Mouse (Mus musculus): ENCODE results near the gene Sbsn.

Sbsn gene

DNA sequence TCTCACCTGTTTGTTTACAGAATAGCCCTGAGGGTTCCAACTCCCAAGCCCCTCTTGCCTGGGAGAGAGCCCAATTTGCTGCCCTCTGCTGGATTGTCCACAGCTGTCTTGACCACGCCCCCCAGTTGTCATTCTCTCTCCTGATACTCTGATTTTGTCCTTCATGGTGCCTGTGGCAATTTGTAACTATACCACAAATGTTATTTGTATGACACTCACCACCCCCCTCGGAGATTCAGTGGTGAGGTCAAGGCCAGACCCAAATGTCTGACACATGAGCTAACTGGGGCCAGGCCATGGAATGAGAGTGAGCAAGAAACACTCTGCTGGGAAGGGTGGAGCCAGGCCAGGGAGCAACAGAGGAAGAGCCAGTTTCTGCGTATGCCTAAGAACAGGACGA lies 7.6 kb downstream of the Sbsn start:
- peak; percentile 55 to 58 for DNase-seq

DNA sequence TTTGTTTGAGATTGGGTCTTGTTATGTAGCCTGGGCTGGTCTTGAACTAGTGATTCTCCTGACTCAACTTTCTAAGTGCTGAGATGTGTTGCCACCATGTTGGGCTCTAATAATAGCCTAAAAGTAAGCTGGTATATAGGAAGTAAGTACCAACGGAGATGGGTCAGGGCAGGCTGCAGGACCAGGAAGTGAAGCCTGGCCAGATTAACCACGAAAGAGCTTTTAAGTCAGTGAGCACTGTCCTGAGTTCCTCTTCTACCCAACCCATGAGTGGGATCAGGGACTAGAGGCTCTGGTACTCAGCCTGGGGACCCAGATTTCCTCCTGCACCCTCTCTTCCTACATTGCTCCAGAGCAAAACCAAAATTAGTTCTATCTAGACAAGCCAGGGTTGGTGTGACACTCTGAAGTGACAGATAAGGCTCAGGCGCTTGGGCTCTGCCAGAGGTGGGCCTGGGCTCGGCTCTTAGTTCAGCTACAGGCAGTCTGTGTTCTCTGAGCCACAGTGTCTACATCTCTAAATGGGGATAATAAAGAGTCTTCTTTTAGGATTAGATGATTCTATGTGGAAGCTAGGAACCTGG lies 10.6 kb downstream of the Sbsn start:
- DNase-seq = no peak

DNA sequence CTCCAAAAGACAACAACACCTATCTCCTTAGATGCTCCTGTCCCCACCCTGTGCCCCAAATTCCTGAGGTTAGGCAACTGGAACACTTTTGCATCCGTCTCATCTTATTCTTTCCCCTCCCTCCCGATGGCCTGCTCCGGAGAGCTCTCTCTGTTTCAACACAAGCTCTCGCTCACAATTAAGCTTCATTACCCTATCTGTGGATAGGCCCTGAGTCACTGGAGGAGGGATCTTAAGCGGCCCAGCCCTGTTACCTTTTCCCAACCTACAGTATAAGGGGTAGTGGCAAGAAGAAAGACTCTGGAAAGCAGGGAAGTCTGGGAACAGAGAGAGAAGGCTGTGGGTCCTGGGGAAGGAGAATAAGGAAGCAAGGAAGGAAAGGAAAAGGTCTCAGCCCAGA lies 12.2 kb downstream of the Sbsn start, which contains the start of gene Dmkn:
Gene Dmkn, plus strand, starts transcription at position 301 of the 400 bp plus-strand sequence.
- no peak for DNase-seq

DNA sequence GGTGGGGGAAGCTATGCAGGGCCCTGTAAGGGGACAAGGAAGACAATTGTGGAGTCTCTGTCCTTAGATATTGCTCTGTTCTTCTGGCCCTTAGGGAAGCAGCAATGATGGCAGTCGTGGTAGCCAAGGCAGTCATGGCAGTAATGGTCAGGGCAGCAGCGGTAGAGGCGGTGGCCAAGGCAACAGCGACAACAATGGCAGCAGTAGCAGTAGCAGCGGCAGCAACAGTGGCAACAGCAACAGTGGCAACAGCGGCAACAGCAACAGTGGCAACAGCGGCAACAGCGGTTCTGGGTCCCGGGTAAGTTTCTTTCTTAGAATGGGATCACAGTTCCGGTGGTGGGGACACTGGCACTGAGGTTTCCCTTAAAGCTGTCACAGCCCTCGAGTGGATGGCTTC lies 13.9 kb downstream of the Sbsn start:
- DNase-seq = no peak

DNA sequence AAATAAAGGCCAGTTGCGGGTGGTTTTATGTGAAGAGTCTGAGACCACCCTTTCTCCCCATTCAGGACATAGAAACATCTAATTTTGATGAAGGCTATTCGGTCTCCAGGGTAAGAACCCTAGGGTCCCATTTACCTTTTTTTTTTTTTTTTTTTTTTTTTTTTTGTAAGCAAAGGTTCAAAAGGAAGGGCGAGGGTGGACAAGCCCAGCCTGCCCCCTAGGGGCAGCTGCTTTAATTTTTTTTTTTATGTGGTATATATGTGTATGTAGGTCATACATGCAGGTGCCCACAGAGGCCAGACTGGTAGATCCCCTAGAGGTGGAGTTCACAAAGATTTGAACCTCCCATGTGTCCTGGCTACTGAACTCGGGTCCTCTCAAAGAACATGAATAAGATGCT lies 15.1 kb downstream of the Sbsn start:
- DNase-seq = no peak

DNA sequence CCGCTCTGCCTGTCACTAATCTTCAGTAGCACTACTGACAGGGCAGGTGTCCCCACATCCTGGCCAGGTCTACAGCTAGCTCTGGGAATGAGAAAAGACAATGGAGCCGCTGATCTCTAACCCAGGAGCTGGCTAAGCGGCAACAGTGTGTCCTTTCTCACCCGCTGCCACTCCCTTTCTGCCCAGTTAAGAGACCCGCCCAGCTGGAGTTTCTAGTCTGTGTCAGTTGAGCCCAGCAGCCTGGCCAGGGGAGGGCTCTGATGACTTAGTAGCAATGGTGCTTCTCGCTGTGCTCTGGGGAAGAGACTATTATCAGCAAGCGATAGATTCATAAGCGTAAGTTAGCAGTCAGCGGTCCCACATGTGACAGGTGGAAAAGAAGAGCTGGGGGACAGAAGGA lies 18.0 kb downstream of the Sbsn start:
- DNase-seq = no peak

DNA sequence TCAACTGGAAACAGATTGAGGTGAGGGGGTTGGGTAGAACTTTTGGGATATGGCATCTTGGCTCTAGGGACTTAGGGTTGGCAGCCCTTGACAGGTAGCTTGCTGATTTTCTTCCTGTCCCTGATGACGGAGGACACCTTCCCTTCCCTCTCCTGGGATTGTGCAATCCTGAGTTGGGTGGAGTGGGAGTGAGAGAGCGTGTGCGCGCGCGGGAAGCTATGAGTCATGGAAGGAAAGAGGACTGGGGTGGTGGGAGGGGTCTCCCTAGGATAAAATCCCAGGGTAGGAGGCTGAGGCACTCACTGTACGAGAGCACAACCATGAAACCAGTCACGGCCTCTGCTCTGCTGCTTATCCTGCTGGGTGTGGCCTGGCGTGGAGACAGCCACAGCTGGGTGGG lies 24.8 kb downstream of the Sbsn start:
- no peak for DNase-seq

DNA sequence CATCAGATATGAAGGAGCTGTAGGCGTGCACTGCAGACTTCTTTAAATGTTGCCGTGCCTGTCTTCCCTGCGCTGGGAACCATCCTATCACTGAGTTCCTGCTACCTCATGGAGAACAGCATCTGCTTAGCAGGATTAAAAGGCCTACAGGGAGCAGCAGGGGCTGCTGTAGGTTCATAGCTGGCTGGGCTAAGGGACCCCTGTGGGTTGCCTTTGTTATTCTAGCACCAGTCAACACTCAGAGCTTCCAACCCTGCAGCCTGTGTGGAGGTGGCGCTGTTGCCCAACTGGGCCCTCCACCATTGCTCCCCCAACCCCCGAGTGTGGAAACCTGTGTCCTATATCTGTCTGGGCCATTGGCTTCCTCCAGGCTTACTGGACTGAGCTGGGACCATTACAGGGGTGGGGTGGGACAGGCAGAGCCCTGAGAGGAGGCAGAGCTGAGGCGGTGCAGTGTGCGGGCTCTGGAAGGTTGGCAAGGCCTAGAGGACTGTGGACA lies 25.9 kb downstream of the Sbsn start:
- DNase-seq = no peak

DNA sequence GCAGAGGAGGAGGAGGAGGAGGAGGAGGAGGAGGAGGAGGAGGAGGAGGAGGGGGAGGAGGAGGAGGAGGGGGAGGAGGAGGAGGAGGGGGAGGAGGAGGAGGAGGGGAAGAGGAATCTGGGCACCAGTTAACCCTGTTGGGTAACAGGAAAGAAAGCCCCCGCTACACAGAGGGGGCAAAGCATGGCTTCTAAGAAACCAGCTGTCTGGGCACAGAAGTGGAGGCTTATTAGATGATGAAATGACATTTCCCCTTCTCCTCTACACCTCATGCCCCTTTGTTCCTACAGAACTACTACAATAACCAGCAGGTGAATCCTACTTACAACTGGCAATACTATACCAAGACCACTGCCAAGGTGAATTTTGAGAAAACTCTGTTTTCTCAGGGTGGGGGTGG lies 26.6 kb downstream of the Sbsn start:
- no peak for DNase-seq

DNA sequence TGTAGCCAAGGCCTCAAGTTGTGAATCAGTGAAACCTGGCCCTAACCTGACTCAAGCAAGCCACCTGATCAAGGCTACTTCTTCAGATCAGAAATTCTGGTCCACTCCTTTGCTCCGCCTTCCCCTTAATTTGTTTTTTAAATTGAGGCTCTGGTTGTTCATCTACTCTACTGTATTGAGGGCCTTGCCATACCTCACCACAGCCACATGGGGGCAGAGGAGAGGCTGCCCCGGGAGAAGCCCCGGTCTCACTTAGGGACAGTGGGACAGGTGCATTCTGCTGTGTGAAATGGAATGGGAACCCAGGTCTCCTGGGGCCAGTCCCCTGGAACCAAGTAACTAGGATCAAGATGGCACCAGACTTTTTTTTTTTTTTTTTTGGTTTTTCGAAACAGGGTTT lies 30.5 kb downstream of the Sbsn start:
- DNase-seq = no peak

DNA sequence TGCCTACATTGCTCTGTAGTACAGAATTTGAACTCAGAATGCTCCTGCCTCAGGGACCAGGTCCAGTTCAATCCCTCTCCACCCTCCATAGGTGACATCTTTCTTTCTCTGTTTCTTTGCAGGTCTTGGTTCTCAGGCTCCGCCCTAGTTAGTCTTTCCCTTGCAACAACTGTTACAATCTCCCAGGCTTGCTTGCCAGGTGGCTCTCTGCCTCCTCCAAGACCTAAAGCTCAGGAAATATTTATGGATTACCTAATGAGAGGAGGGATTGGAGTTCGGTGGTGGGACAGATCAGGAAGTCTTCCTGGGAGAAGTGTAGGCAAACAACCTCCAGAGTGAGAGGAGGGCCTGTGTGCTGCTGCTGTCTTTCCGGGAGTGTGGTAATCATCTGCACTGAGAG lies 31.4 kb downstream of the Sbsn start:
- DNase-seq = no peak

DNA sequence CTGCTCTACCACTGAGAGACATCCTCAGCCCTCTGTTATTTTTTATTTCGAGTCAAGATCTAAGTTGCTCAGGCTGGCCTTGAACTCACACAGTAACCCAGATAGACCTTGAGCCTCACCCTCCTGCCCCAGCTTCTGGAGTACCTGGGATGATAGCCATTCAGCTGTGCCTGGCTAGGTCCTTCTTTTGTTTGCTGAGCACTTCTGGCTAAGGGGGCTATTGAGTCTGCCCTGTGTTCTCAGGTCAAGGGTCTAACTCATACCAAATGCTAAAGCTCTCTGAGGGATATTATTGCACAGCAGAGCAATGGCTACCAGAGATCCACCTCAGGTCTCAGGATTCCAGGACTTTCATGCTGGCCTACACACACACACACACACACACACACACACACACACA lies 33.9 kb downstream of the Sbsn start:
- no peak for DNase-seq

DNA sequence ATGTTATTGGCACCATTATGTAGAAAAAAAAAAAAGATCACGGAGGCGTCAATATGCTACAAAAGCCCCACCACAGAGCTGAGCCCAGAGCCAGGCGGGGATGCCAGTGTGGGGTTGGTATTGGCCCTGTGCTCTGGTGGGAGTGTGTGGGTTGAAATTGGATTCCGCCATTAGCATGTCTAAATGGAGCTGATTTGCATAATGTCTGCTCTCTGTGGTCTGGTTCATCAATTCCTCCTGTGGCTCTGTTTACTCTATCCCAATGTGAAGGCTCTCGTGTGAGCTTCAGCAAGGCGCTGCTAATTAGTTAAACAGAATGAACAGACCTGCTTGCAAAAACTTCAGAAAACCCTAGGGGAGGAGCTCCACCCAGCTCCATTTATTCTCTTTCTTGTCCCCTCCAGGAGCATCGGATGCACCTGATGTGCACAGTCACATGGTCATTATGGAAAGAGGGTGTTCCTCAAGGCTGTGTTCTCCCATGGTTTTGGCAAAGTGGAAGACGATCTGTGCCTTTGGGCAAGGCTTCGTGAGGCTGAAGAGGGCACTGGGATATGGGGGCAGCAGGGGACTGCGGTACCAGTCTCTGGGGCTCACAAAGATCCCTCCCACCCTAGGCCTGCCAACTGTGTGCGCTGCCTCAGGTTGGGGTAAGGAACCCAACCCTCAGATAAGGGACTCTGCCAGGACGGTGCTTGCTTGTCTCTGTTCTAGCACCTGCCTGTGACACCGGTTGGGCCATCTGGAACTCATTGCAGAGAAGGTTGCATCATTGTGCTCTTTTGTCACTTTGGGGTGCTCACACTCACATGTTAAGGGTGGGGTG lies 34.7 kb downstream of the Sbsn start:
- DNase-seq = no peak

DNA sequence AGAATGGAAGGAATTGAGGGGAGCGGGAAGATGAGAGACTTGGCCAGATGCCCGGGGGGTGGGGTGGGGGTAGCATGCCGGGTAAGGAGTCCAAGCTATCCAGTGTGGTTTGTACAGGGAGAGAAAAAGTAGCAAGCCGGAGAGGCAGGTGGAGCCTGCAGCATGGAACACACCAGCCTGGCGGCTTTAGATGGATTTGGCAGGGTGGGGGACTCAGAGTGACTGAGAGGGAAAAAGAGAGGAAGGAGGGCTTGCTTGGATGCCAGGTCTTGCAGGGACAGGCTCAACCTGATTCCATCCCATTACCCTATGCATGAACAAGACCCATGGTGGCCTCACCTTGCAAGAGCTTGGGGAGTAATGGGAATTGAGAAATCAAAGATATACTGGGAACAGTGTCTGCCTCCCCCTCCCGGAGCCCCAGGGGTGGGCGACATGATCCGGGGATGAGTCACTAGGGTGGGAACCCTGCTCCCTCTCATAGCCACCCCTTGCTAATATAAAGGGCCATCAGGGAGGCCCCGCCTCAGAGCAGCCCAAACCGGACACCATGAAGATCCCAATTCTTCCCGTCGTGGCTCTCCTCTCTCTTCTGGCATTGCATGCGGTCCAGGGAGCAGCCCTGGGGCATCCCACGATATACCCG lies 36.2 kb downstream of the Sbsn start, which contains the start of gene Krtdap:
Gene Krtdap, plus strand, starts transcription at position 520 of the 646 bp plus-strand sequence.
- no peak for DNase-seq

DNA sequence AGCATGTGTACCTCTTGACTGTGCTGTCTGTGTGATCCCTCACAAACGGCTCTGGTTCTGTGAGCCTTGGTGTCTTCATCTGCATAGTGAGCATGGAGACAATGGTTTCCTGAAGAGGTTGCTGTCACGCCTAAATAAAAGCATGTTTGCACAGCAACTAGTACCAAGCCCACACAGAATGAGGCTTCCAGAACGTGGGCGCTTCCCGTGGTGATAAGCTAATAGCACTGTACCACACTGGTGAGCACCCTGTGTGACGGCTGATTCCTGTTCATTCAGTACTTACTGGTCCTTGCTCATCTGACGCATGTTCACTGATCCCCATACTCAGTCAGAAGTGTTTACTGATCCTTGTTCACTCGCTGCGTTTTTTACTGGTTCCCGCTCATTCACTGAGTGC lies 38.9 kb downstream of the Sbsn start:
- DNase-seq = no peak

DNA sequence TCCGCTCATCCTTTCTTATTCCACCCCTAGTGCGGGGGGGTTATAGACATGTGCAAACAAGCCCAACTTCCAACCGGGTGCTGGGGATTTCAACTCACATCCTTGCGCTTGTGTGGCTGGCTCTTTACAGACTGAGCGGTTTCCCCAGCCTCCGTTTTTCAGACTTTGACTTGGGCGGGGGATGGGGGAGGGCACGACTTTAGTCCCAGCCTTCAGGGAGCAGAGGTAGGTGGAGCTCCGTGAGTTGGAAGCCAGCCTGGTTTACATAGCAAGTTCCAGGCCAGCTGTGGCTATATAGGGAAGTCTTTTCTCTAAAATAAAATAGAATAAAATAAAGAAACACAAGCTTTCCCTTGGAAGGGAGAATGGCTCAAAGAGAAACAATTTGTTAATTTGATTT lies 40.6 kb downstream of the Sbsn start:
- no peak for DNase-seq

DNA sequence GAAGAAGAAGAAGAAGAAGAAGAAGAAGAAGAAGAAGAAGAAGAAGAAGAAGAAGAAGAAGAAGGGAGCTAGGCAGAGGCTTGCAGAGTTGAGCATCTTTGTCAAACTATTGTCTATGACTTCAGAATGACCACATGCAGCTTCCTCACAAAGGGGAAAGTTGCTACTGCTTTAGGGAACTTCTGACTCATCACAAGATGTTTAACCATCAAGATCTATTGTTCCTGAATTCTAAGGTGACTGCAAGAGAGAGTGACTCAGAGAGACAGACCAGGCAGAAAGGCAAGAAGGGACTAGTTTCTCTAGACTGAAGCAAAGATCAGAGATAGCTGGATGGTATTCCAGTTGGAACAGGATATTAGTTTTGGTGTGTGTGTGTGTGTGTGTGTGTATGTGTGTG lies 43.6 kb downstream of the Sbsn start:
- DNase-seq = no peak

DNA sequence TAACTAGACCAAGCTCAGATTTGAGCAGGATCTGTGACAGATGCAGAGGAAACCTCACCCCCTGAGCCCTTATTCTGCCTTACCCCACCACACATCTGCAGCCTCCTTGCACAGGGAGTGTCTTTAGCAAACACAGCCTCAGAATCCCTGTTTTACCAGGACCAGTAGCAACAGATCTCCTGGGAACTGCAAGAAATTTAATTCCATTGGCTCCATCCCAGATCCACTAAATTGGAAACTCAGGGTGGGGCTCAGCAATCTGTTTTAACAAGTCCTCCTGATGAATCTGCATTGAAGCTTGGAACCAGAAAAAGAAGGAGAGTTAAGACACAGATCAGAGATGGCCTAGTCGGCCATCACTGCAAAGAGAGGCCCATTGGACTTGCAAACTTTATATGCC lies 45.5 kb downstream of the Sbsn start:
- no peak for DNase-seq

DNA sequence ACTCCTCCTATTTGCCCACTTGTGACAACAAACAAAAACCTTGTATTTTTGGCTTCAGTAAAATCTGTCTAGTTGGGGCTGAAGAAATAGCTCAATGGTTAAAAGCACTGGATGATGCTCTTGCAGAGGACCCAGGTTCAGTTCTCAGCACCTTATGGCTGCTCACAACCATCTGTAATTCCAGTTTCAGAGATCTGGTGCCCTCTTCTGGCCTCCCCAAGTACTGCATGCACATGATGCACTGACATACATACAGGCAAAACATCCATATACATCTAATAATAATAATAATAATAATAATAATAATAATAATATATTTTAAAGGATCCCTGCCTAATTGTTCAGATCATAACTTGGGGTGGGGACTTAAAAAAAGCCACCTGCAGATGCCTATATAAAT lies 49.4 kb downstream of the Sbsn start:
- DNase-seq = no peak

DNA sequence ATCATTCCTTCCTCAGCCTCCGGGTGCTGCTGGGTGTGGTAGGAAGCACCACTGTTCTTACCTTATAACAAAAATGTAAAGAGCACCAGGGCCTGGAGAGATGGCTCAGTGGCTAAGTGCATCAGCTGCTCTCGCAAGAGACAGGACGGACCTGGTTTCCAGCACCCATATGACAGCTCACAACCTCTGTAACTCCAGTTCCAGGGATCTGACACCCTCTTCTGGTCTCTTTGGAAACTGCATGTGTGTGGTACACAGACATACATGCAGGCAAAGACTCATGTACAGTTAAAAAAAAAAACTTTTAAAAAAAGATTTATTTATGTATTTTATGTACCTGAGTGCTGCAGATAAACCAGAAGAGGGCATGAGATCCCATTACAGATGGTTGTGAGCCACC lies 52.0 kb downstream of the Sbsn start:
- DNase-seq = no peak

DNA sequence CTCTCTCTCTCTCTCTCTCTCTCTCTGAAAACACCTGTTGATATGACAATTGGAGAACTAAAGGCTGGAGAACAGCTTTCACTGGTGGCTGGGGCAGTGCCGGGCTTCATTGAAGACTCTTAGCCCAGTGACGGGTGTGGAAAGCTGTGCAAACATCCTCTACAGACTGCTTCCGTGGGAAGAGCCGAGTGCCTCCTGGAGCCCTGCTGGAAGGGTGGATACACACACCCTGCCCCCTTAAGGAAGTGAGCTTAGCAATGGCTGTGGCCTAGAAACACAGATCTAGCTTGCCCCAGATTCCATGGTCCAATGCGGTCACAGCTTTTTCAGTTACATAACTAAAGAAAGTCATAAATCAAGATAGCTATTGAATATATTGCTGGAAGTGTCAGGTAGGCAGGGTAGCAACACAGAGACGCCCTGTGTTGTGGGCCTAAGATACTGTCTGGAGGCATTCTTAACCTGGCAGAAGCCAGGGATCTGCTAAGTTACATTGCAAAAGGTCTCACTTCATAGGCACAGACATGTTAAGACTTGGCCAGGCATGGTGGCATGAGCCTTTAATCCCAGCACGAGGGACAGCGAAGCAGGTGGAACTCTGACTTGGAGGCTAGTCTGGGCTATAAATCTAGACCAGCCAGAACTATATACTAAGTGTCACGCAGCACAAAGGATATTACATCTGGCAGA lies 52.9 kb downstream of the Sbsn start:
- no peak for DNase-seq
